Mouse (Mus musculus) thymus, adult 2 months (tissue): ENCODE results near the gene Casp9. TPM values are rescaled to one million over a fixed set of nuclear protein-coding genes. Genes with fewer than 3 reads are reported as not detected.

Experiments
- DNase-seq: peaks from one replicate; pipeline ENCODE4 v3.0.0; 2021
- H3K27ac ChIP-seq: fragments of 200-500 bp; 2 replicates; pipeline ENCODE4 v1.5.1; 2012; ENCODE audit warnings: low read length, control low read depth; ENCODE audit not compliant: control insufficient read depth, insufficient read depth
- H3K27me3 ChIP-seq: fragments of 200-500 bp; 2 replicates; pipeline ENCODE4 v1.6.1; 2012; ENCODE audit warnings: mild to moderate bottlenecking, low read length, moderate library complexity, mixed read lengths; ENCODE audit not compliant: control insufficient read depth, insufficient read depth
- H3K36me3 ChIP-seq: fragments of 200-500 bp; 2 replicates; pipeline ENCODE4 v1.6.1; 2012; ENCODE audit warnings: mild to moderate bottlenecking, low read length, moderate library complexity; ENCODE audit not compliant: control insufficient read depth, insufficient read depth
- H3K4me1 ChIP-seq: fragments of 200-500 bp; replicated peaks from 2 replicates; pipeline ENCODE4 v1.6.1; 2012; ENCODE audit warnings: low read length; ENCODE audit not compliant: control insufficient read depth, insufficient read depth
- H3K4me3 ChIP-seq: fragments of 200-500 bp; 2 replicates; pipeline ENCODE4 v1.5.1; 2012; ENCODE audit warnings: mild to moderate bottlenecking, low read length, control low read depth, moderate library complexity; ENCODE audit not compliant: control insufficient read depth, insufficient read depth
- CTCF ChIP-seq: fragments of 200-500 bp; IDR thresholded peaks from 2 replicates; pipeline ENCODE4 v1.5.1; 2012; ENCODE audit warnings: mild to moderate bottlenecking, control low read depth, low read length, moderate library complexity, borderline replicate concordance; ENCODE audit not compliant: control insufficient read depth, poor library complexity, insufficient read depth; ENCODE audit errors: extremely low read depth
- POLR2A ChIP-seq: fragments of 200-500 bp; IDR thresholded peaks from 2 replicates; pipeline ENCODE4 v1.6.1; 2012; ENCODE audit warnings: mild to moderate bottlenecking, low read length, control low read depth, moderate library complexity; ENCODE audit not compliant: control insufficient read depth, poor library complexity, insufficient read depth; ENCODE audit errors: extremely low read depth
- WGBS: fragments of 180-500 bp; shearing (Covaris S2); methylation state at CpG from one replicate; pipeline ENCODE4 v1.1.7; 2018; 5-methylcytosine and 5-hydroxymethylcytosine counted together
- polyA plus RNA-seq: library from polyadenylated mRNA; depleted of rRNA; stranded (reverse); fragments of >200 nt; gene quantifications from 2 replicates; pipeline ENCODE4 v1.2.3, GENCODE M21; 2012; rRNA removed

Casp9 gene
- polyA plus RNA-seq, 1 experiment: 16.9 TPM

DNA sequence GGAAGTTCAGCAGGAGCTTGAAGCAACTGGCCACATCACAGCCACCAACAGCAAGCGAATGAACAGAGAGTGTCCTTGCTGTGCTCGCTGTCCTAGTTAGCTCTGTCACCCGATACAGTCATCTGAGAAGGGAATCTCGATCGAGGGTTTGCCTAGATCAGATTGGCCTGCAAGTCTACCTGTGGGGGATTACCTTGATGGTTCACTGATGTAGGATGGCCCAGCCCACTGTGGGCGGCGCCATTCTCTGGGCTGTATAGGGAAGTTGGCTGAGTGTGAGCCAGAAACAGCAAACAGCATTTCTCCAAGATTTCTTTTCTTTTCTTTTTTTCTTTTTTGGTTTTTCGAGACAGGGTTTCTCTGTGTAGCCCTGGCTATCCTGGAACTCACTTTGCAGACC, 71.1 kb downstream of the Casp9 start:
- H3K36me3 ChIP-seq: 0 out of 2 replicates have a peak, but pooled peaks cover 3% of the 10 kb centered on the region
- H3K4me1 ChIP-seq: 0 out of 2 replicates have a peak, but pooled peaks cover 5% of the 10 kb centered on the region
- no peak overlapping the region for H3K27ac ChIP-seq
- WGBS: 92% methylated on average over 8 of the region's 8 CpGs
- DNase-seq: no peak
- no peak overlapping the region for H3K4me3 ChIP-seq
- TF ChIP-seq CTCF (no peak), POLR2A (no peak)
- H3K27me3 ChIP-seq: no peaks in the 10 kb centered on the region

DNA sequence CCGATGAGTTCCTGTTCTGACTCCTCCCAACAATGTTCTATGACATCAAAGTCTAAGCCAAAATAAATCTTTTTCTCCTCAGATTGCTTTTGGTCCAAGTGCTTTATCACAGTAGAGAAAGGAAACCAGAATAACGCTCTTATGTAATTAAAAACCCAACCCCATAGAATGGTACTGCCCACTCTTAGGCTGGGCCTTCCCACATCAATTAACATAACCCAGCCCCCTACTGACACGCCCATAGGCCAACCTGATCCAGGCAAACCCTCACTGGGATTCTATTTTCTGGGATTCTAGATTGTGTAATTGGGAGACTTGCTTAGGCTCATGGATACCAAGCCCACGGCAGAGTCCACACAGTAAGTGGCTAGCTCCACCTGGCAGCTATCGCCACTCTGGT, 71.6 kb downstream of the Casp9 start:
- H3K4me3 ChIP-seq: no peak overlapping the region
- no peaks in the 10 kb centered on the region for H3K36me3 ChIP-seq
- TF ChIP-seq POLR2A (no peak), CTCF (no peak)
- H3K27me3 ChIP-seq: no peaks in the 10 kb centered on the region
- DNase-seq: no peak
- WGBS: 96% methylated on average over 5 of the region's 5 CpGs
- no peak overlapping the region for H3K27ac ChIP-seq
- 0 out of 2 replicates have a peak, but pooled peaks cover 6% of the 10 kb centered on the region for H3K4me1 ChIP-seq

Other genes starting within 250 kb of the Casp9 start
- gene Fblim1, start 187.5 kb upstream of the Casp9 start, polyA plus RNA-seq: 9.5 and 16.2 TPM in 2 replicates
- 1.2 and 2.8 TPM in 2 replicates for gene Tmem82, start 175.0 kb upstream of the Casp9 start, polyA plus RNA-seq
- 2.6 and 12.3 TPM in 2 replicates for gene Slc25a34, start 169.8 kb upstream of the Casp9 start, polyA plus RNA-seq
- gene Plekhm2, start 128.7 kb upstream of the Casp9 start, polyA plus RNA-seq: 58.5 and 71.4 TPM in 2 replicates
- gene Rsc1a1, start 108.0 kb upstream of the Casp9 start, polyA plus RNA-seq: 8.5 and 14.4 TPM in 2 replicates
- gene Ddi2, start 70.2 kb upstream of the Casp9 start, polyA plus RNA-seq: 15.6 and 25.5 TPM in 2 replicates
- 0.18 and 0.92 TPM in 2 replicates for gene Agmat, start 46.9 kb upstream of the Casp9 start, polyA plus RNA-seq
- 11.8 and 11.9 TPM in 2 replicates for gene Dnajc16, start 2.7 kb upstream of the Casp9 start, polyA plus RNA-seq
- 0.46 and 2.1 TPM in 2 replicates for gene Cela2a, start 32.5 kb downstream of the Casp9 start, polyA plus RNA-seq
- 0.35 and 0.43 TPM in 2 replicates for gene Ctrc, start 52.7 kb downstream of the Casp9 start, polyA plus RNA-seq
- 120 and 128 TPM in 2 replicates for gene Efhd2, start 81.3 kb downstream of the Casp9 start, polyA plus RNA-seq
- gene Fhad1, start 221.5 kb downstream of the Casp9 start, polyA plus RNA-seq: 0.78 and 1.1 TPM in 2 replicates